Mouse (Mus musculus): ENCODE data around the gene Ccnb3. TPM values are rescaled to one million over a fixed set of nuclear protein-coding genes. Genes with fewer than 3 reads are reported as not detected.
"Not testable (repeated sequence)": the region's sequence is repeated elsewhere in the genome, so short reads cannot be mapped to it uniquely, and the experiment has no call there.

Ccnb3 gene
- polyA plus RNA-seq, 1 experiment from 2014 or later, result not detected

GRCm38 (mm10) chrX:6983916-6984315 lies 57.5 kb downstream of the Ccnb3 start:
- H3K27ac ChIP-seq (ENCODE audit: low read length); H3K27me3 ChIP-seq (ENCODE audit: control insufficient read depth, insufficient read depth, low read length); H3K4me1 ChIP-seq (ENCODE audit: control insufficient read depth, insufficient read depth, low read length); H3K36me3 ChIP-seq (ENCODE audit: control insufficient read depth, insufficient read depth, low read length); ATAC-seq (ENCODE audit: insufficient number of reproducible peaks, insufficient read depth, low FRiP score, low read depth); H3K4me2 ChIP-seq (replicated peaks; ENCODE audit: low read depth, low read length); H3K9me3 ChIP-seq (ENCODE audit: control insufficient read depth, low read depth, low read length); H3K4me3 ChIP-seq (ENCODE audit: low read depth, low read length); H3K9ac ChIP-seq (replicated peaks; ENCODE audit: low read depth, low read length): not testable (repeated sequence)
- WGBS, result 72% methylated on average over 3 of the region's 4 CpGs

- H3K4me2 ChIP-seq (replicated peaks; ENCODE audit: low read depth, low read length), result no peak overlapping the region
- H3K36me3 ChIP-seq (ENCODE audit: control insufficient read depth, insufficient read depth, low read length), result no peaks in the 10 kb centered on the region
- ATAC-seq (ENCODE audit: insufficient number of reproducible peaks, insufficient read depth, low FRiP score, low read depth), result no peak
- no peak overlapping the region for H3K4me3 ChIP-seq (ENCODE audit: low read depth, low read length)
- WGBS, result 57% methylated on average over 1 of the region's 1 CpGs
- no peaks in the 10 kb centered on the region for H3K9me3 ChIP-seq (ENCODE audit: control insufficient read depth, low read depth, low read length)
- no peaks in the 10 kb centered on the region for H3K27me3 ChIP-seq (ENCODE audit: control insufficient read depth, insufficient read depth, low read length)
- no peaks in the 10 kb centered on the region for H3K4me1 ChIP-seq (ENCODE audit: control insufficient read depth, insufficient read depth, low read length)
- H3K9ac ChIP-seq (replicated peaks; ENCODE audit: low read depth, low read length), result no peak overlapping the region
- no peak overlapping the region for H3K27ac ChIP-seq (ENCODE audit: low read length)
Measured at GRCm38 (mm10) chrX:6971956-6972355, 69.5 kb downstream of the Ccnb3 start.

GRCm38 (mm10) chrX:6968598-6968997 lies 72.8 kb downstream of the Ccnb3 start:
- 79% methylated on average over 3 of the region's 3 CpGs for WGBS
- H3K4me2 ChIP-seq (replicated peaks; ENCODE audit: low read depth, low read length), result no peak overlapping the region
- H3K9me3 ChIP-seq (ENCODE audit: control insufficient read depth, low read depth, low read length), result no peaks in the 10 kb centered on the region
- no peaks in the 10 kb centered on the region for H3K4me1 ChIP-seq (ENCODE audit: control insufficient read depth, insufficient read depth, low read length)
- no peak overlapping the region for H3K9ac ChIP-seq (replicated peaks; ENCODE audit: low read depth, low read length)
- H3K27me3 ChIP-seq (ENCODE audit: control insufficient read depth, insufficient read depth, low read length), result no peaks in the 10 kb centered on the region
- H3K27ac ChIP-seq (ENCODE audit: low read length), result no peak overlapping the region
- no peaks in the 10 kb centered on the region for H3K36me3 ChIP-seq (ENCODE audit: control insufficient read depth, insufficient read depth, low read length)
- no peak for ATAC-seq (ENCODE audit: insufficient number of reproducible peaks, insufficient read depth, low FRiP score, low read depth)
- H3K4me3 ChIP-seq (ENCODE audit: low read depth, low read length), result no peak overlapping the region

Other genes starting within 250 kb of the Ccnb3 start
- not detected in 2 replicates for gene Akap4, start 25.9 kb upstream of the Ccnb3 start, polyA plus RNA-seq (2014; fragmentation: Nextera tagmentation; extraction: Ambion mirVana)